Mouse (Mus musculus) liver, embryonic 15.5 days (tissue): ENCODE results near the gene Snrpg. TPM values are rescaled to one million over a fixed set of nuclear protein-coding genes. Genes with fewer than 3 reads are reported as not detected.

Experiments
- ATAC-seq: fragments of 200-750 bp; cut with Nextera tagmentation; 2 replicates; pipeline ENCODE4 v1.8.0; 2017; ENCODE audit warnings: moderate number of reproducible peaks, mild to moderate bottlenecking, moderate library complexity; ENCODE audit not compliant: insufficient read depth
- H3K27ac ChIP-seq: fragments of 300-500 bp; sonication (generic); replicated peaks from 2 replicates; pipeline ENCODE4 v1.5.1; 2015; ENCODE audit warnings: mild to moderate bottlenecking, inconsistent platforms
- H3K27me3 ChIP-seq: fragments of 300-500 bp; sonication (generic); 2 replicates; pipeline ENCODE4 v1.6.1; 2015; ENCODE audit warnings: mild to moderate bottlenecking, inconsistent platforms
- H3K36me3 ChIP-seq: fragments of 300-500 bp; sonication (generic); replicated peaks from 2 replicates; pipeline ENCODE4 v1.6.1; 2015; ENCODE audit warnings: moderate library complexity, mild to moderate bottlenecking, inconsistent platforms
- H3K4me1 ChIP-seq: fragments of 300-500 bp; sonication (generic); replicated peaks from 2 replicates; pipeline ENCODE4 v1.6.1; 2015; ENCODE audit warnings: inconsistent platforms
- H3K4me2 ChIP-seq: fragments of 300-500 bp; sonication (generic); 2 replicates; pipeline ENCODE4 v1.6.1; 2015; ENCODE audit warnings: moderate library complexity, mild to moderate bottlenecking, inconsistent platforms
- H3K4me3 ChIP-seq: fragments of 300-500 bp; sonication (generic); replicated peaks from 2 replicates; pipeline ENCODE4 v1.5.1; 2015; ENCODE audit warnings: mild to moderate bottlenecking, inconsistent platforms
- H3K9ac ChIP-seq: fragments of 300-500 bp; sonication (generic); 2 replicates; pipeline ENCODE4 v1.6.1; 2015; ENCODE audit warnings: moderate library complexity, mild to moderate bottlenecking, inconsistent platforms
- H3K9me3 ChIP-seq: fragments of 300-500 bp; sonication (generic); replicated peaks from 2 replicates; pipeline ENCODE4 v1.6.1; 2016; ENCODE audit warnings: inconsistent platforms
- WGBS: fragments of 180-500 bp; shearing (Covaris S2); methylation state at CpG from one replicate; pipeline ENCODE4 v1.1.7; 2015; ENCODE audit warnings: mixed read lengths; ENCODE audit not compliant: insufficient replicate concordance; 5-methylcytosine and 5-hydroxymethylcytosine counted together
- polyA plus RNA-seq: library from polyadenylated mRNA; unstranded; fragments of >200 nt; fragmentation: Nextera tagmentation; extraction: Ambion mirVana; gene quantifications from 2 replicates; pipeline ENCODE4 v1.2.1, GENCODE M21; 2015

The Snrpg gene
- polyA plus RNA-seq, 1 experiment from 2014 or later, result 306 TPM

- Histone ChIP-seq H3K27me3 (no peaks in the 10 kb centered on the region), H3K27ac (no peak overlapping the region), H3K9ac (no peak overlapping the region), H3K36me3 (peaks cover 54% of the 10 kb centered on the region), H3K9me3 (no peaks in the 10 kb centered on the region), H3K4me3 (no peak overlapping the region), H3K4me1 (peaks cover 15% of the 10 kb centered on the region), H3K4me2 (no peak overlapping the region)
- WGBS, result 79% methylated on average over 12 of the region's 12 CpGs
- no peak for ATAC-seq
These were observed 16.2 kb downstream of the Snrpg start for GRCm38 (mm10) chr6:86387313-86387712.

- Histone ChIP-seq H3K4me1 (peaks cover 15% of the 10 kb centered on the region), H3K4me2 (no peak overlapping the region), H3K9me3 (no peaks in the 10 kb centered on the region), H3K27me3 (no peaks in the 10 kb centered on the region), H3K4me3 (no peak overlapping the region), H3K27ac (no peak overlapping the region), H3K9ac (no peak overlapping the region), H3K36me3 (peaks cover 62% of the 10 kb centered on the region)
- ATAC-seq, result no peak
- WGBS, result 74% methylated on average over 18 of the region's 18 CpGs
These were observed 17.4 kb downstream of the Snrpg start for GRCm38 (mm10) chr6:86388461-86388860.

- peaks cover 72% of the 10 kb centered on the region for H3K36me3 ChIP-seq
- no peak for ATAC-seq
- no peak overlapping the region for H3K27ac ChIP-seq
- no peak overlapping the region for H3K4me3 ChIP-seq
- no peak overlapping the region for H3K4me2 ChIP-seq
- H3K27me3 ChIP-seq, result no peaks in the 10 kb centered on the region
- no peak overlapping the region for H3K9ac ChIP-seq
- H3K9me3 ChIP-seq, result no peaks in the 10 kb centered on the region
- peaks cover 26% of the 10 kb centered on the region for H3K4me1 ChIP-seq
- 76% methylated on average over 5 of the region's 5 CpGs for whole genome bisulfite sequencing
These were observed 20.2 kb downstream of the Snrpg start for GRCm38 (mm10) chr6:86391326-86391725.

- 74% methylated on average over 1 of the region's 1 CpGs for WGBS
- Histone ChIP-seq H3K9me3 (no peaks in the 10 kb centered on the region), H3K4me3 (no peak overlapping the region), H3K27ac (no peak overlapping the region), H3K4me2 (no peak overlapping the region), H3K27me3 (0 out of 2 replicates have a peak, but pooled peaks cover 4% of the 10 kb centered on the region), H3K36me3 (peaks cover 59% of the 10 kb centered on the region), H3K4me1 (peaks cover 41% of the 10 kb centered on the region), H3K9ac (no peak overlapping the region)
- no peak for ATAC-seq
These were observed 22.1 kb downstream of the Snrpg start for GRCm38 (mm10) chr6:86393187-86393586.

GRCm38 (mm10) chr6:86394078-86394720 is 23.1 kb downstream of the Snrpg start:
- H3K9me3 ChIP-seq, result no peaks in the 10 kb centered on the region
- H3K4me1 ChIP-seq, result peaks cover 45% of the 10 kb centered on the region
- H3K27ac ChIP-seq, result no peak overlapping the region
- no peak for ATAC-seq
- no peak overlapping the region for H3K4me3 ChIP-seq
- peaks cover 49% of the 10 kb centered on the region for H3K36me3 ChIP-seq
- no peak overlapping the region for H3K9ac ChIP-seq
- peaks cover 8% of the 10 kb centered on the region; the same call in 1 of the 2 replicates for H3K27me3 ChIP-seq
- 81% methylated on average over 17 of the region's 17 CpGs for WGBS
- H3K4me2 ChIP-seq, result 0 out of 2 replicates have a peak overlapping the region, but pooled peaks have one; percentile 97

- Histone ChIP-seq H3K4me3 (peak overlapping the region; percentile 94), H3K27ac (peak overlapping the region; percentile 29), H3K9me3 (no peaks in the 10 kb centered on the region), H3K4me2 (peak overlapping the region; percentile 97), H3K9ac (0 out of 2 replicates have a peak overlapping the region, but pooled peaks have one; percentile 10), H3K4me1 (peaks cover 46% of the 10 kb centered on the region), H3K27me3 (peaks cover 9% of the 10 kb centered on the region; the same call in 1 of the 2 replicates), H3K36me3 (peaks cover 41% of the 10 kb centered on the region)
- 77% methylated on average over 9 of the region's 9 CpGs for WGBS
- ATAC-seq, result no peak
These were observed 23.9 kb downstream of the Snrpg start for GRCm38 (mm10) chr6:86395021-86395420.

- H3K9me3 ChIP-seq, result no peaks in the 10 kb centered on the region
- peak overlapping the region; percentile 80 for H3K9ac ChIP-seq
- H3K4me1 ChIP-seq, result peaks cover 54% of the 10 kb centered on the region
- no peak for ATAC-seq
- peak overlapping the region; percentile 90 for H3K27ac ChIP-seq
- H3K27me3 ChIP-seq, result peaks cover 9% of the 10 kb centered on the region; the same call in 1 of the 2 replicates
- peak overlapping the region; percentile 97 for H3K4me2 ChIP-seq
- H3K36me3 ChIP-seq, result peaks cover 32% of the 10 kb centered on the region
- 12% methylated on average over 10 of the region's 10 CpGs for WGBS
- peak overlapping the region; percentile 94 for H3K4me3 ChIP-seq
These were observed 24.9 kb downstream of the Snrpg start for GRCm38 (mm10) chr6:86395969-86396368.

GRCm38 (mm10) chr6:86396581-86397256 is 25.6 kb downstream of the Snrpg start, which contains the start of gene Pcyox1:
Gene Pcyox1 (minus strand): TSS chr6:86397154.
- H3K9ac ChIP-seq, result peak within 1 kb of the TSS; percentile 80
- peaks cover 24% of the 10 kb centered on the region for H3K36me3 ChIP-seq
- H3K27ac ChIP-seq, result peak within 1 kb of the TSS; percentile 90
- ATAC-seq, result peak; percentile 87
- H3K4me2 ChIP-seq, result peak within 1 kb of the TSS; percentile 97
- no peaks in the 10 kb centered on the region for H3K9me3 ChIP-seq
- peaks cover 9% of the 10 kb centered on the region; the same call in 1 of the 2 replicates for H3K27me3 ChIP-seq
- H3K4me1 ChIP-seq, result peaks cover 61% of the 10 kb centered on the region
- H3K4me3 ChIP-seq, result peak within 1 kb of the TSS; percentile 94
- under 1% methylated on average over 51 of the region's 51 CpGs for WGBS

- Histone ChIP-seq H3K27ac (peak overlapping the region; percentile 90), H3K4me1 (peaks cover 62% of the 10 kb centered on the region)
- ATAC-seq, result no peak
These were observed 26.3 kb downstream of the Snrpg start for GRCm38 (mm10) chr6:86397257-86397980.

GRCm38 (mm10) chr6:86398986-86399385 is 27.9 kb downstream of the Snrpg start:
- Histone ChIP-seq H3K27ac (no peak overlapping the region), H3K36me3 (peaks cover 5% of the 10 kb centered on the region; the same call in 1 of the 2 replicates), H3K4me3 (no peak overlapping the region), H3K4me2 (no peak overlapping the region), H3K27me3 (peaks cover 9% of the 10 kb centered on the region; the same call in 1 of the 2 replicates), H3K9me3 (no peaks in the 10 kb centered on the region), H3K4me1 (peaks cover 66% of the 10 kb centered on the region), H3K9ac (no peak overlapping the region)
- 80% methylated on average over 2 of the region's 2 CpGs for WGBS
- no peak for ATAC-seq

More at GRCm38 (mm10) chr6:86397257-86397980, 26.3 kb downstream of the Snrpg start:
- Histone ChIP-seq H3K9ac (peak overlapping the region; percentile 80), H3K27me3 (peaks cover 9% of the 10 kb centered on the region; the same call in 1 of the 2 replicates), H3K36me3 (peaks cover 17% of the 10 kb centered on the region), H3K4me3 (peak overlapping the region; percentile 94), H3K9me3 (no peaks in the 10 kb centered on the region), H3K4me2 (peak overlapping the region; percentile 97)
- WGBS, result 4% methylated on average over 14 of the region's 14 CpGs

GRCm38 (mm10) chr6:86399995-86400394 is 28.9 kb downstream of the Snrpg start:
- Histone ChIP-seq H3K4me3 (no peak overlapping the region), H3K4me1 (peaks cover 58% of the 10 kb centered on the region), H3K9ac (no peak overlapping the region), H3K4me2 (no peak overlapping the region), H3K9me3 (no peaks in the 10 kb centered on the region), H3K27ac (no peak overlapping the region), H3K27me3 (peaks cover 9% of the 10 kb centered on the region; the same call in 1 of the 2 replicates), H3K36me3 (no peaks in the 10 kb centered on the region)
- 58% methylated on average over 2 of the region's 2 CpGs for WGBS
- no peak for ATAC-seq
